Mouse (Mus musculus) forebrain, postnatal 0 days (tissue): ENCODE measurements at regions not wholly inside any gene's neighbourhood (a gene's known extent, or its start where the extent isn't known, plus 50 kb on each side); places are given as distances from the start of the nearest gene placed in this dataset.

ENCODE experiments used
- ATAC-seq: fragments of 200-750 bp; cut with Nextera tagmentation; 2 replicates; pipeline ENCODE4 v1.8.0; 2017; ENCODE audit warnings: mild to moderate bottlenecking, moderate library complexity
- DNase-seq: peaks from one replicate; pipeline ENCODE4 v3.0.0-alpha.2; 2015
- H3K27ac ChIP-seq: fragments of 300-500 bp; sonication (generic); 2 replicates; pipeline ENCODE4 v1.5.1; 2014; ENCODE audit warnings: low read depth, mild to moderate bottlenecking, antibody characterized with exemption, low read length, moderate library complexity, mixed read lengths
- H3K27me3 ChIP-seq: fragments of 300-500 bp; sonication (generic); 2 replicates; pipeline ENCODE4 v1.6.1; 2014; ENCODE audit warnings: mild to moderate bottlenecking, low read length, mixed read lengths; ENCODE audit not compliant: insufficient read depth
- H3K36me3 ChIP-seq: fragments of 300-500 bp; sonication (generic); 2 replicates; pipeline ENCODE4 v1.6.1; 2014; ENCODE audit warnings: mild to moderate bottlenecking, moderate library complexity; ENCODE audit not compliant: insufficient read depth
- H3K4me1 ChIP-seq: fragments of 300-500 bp; sonication (generic); 2 replicates; pipeline ENCODE4 v1.6.1; 2014; ENCODE audit warnings: antibody characterized with exemption; ENCODE audit not compliant: insufficient read depth
- H3K4me2 ChIP-seq: fragments of 300-500 bp; sonication (generic); 2 replicates; pipeline ENCODE4 v1.6.1; 2014; ENCODE audit warnings: low read depth, mild to moderate bottlenecking, moderate library complexity
- H3K4me3 ChIP-seq: fragments of 300-500 bp; sonication (generic); 2 replicates; pipeline ENCODE4 v1.5.1; 2014; ENCODE audit warnings: low read depth, low read length, mixed read lengths
- H3K9ac ChIP-seq: fragments of 300-500 bp; sonication (generic); 2 replicates; pipeline ENCODE4 v1.6.1; 2014; ENCODE audit warnings: mild to moderate bottlenecking
- H3K9me3 ChIP-seq: fragments of 300-500 bp; sonication (generic); 2 replicates; pipeline ENCODE4 v1.6.1; 2016; ENCODE audit warnings: low read length
- CTCF ChIP-seq: sonication (generic); IDR thresholded peaks from 2 replicates; pipeline ENCODE4 v1.5.1; 2016; ENCODE audit warnings: antibody characterized with exemption, control low read depth, low read depth
- WGBS: fragments of 180-500 bp; shearing (Covaris S2); extraction: QIAGEN DNeasy Blood & Tissue Kit; methylation state at CpG from one replicate; pipeline ENCODE4 v1.1.7; 2014; 5-methylcytosine and 5-hydroxymethylcytosine counted together

DNA sequence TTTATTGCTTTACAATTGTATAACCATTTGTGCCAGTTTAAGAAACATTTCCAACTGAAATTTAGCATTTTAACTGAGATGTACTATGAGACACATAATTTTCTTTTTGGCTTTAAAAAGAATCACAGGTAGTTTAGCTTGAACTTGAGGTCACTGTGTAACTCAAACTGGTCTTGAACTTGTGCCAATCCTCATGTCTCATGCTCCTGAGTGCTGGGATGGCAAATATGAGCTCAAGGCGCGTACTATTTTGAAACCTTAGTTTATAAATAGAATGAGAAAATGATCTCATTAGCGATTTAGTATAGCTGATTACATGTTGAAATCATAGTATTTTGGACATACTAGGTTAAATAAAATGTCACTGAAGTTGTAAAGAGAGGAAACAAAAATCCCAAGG is 199.1 kb upstream of the Prkd1 start:
- Histone ChIP-seq H3K9me3 (no peaks in the 10 kb centered on the region), H3K4me3 (no peak overlapping the region), H3K9ac (no peak overlapping the region), H3K27ac (no peak overlapping the region), H3K4me2 (no peak overlapping the region), H3K27me3 (no peaks in the 10 kb centered on the region), H3K4me1 (no peaks in the 10 kb centered on the region), H3K36me3 (no peaks in the 10 kb centered on the region)
- 81% methylated on average over 3 of the region's 3 CpGs for WGBS
- DNase-seq (no peak), ATAC-seq (no peak)
- no peak for TF ChIP-seq CTCF

DNA sequence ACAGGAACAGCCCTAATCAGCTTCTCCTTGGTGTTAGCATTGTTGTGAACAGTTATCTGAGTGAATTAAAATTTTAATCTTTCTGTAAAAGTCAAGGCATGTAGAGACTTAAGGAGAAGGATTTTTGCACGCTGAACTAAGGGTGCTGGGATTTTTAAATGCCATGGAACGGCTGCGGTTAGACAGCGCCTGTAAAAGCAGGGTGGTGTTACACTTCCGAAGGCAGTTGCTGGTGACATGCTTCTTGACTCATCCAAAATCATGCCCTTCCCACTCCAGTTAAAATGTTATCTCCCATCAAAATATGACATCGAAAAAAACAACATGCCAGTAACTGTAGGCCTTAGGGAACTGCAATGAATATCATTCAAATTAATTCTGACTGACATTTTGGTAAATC is 193.8 kb upstream of the Prkd1 start:
- WGBS, result 76% methylated on average over 6 of the region's 6 CpGs
- Histone ChIP-seq H3K9me3 (no peaks in the 10 kb centered on the region), H3K27ac (no peak overlapping the region), H3K4me1 (no peaks in the 10 kb centered on the region), H3K9ac (no peak overlapping the region), H3K27me3 (no peaks in the 10 kb centered on the region), H3K4me2 (no peak overlapping the region), H3K4me3 (no peak overlapping the region), H3K36me3 (no peaks in the 10 kb centered on the region)
- no peak for TF ChIP-seq CTCF
- peak; percentile 39 for DNase-seq
- peak; percentile 87 for ATAC-seq

DNA sequence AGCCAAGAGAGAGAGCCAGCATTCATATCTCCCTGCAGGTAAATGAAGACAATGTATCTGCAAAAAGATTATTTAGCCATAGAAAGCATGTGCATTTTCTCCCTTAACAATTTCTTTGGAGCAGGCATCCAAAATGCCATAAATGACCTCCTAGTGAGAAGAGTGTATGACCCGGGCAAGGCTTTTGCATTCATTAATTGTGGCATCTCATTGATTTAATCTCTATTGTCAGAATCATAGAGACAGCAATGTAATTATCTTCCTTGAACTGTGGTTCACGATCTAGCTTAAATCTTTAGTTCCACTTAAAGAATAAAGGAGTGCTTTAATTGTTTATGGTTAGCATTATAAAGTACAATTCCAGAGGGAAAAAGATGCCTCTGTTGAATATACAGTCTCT is 190.5 kb upstream of the Prkd1 start:
- Histone ChIP-seq H3K9ac (no peak overlapping the region), H3K27me3 (no peaks in the 10 kb centered on the region), H3K36me3 (no peaks in the 10 kb centered on the region), H3K9me3 (no peaks in the 10 kb centered on the region), H3K4me1 (no peaks in the 10 kb centered on the region), H3K27ac (no peak overlapping the region), H3K4me3 (no peak overlapping the region), H3K4me2 (no peak overlapping the region)
- no peak for DNase-seq
- 14% methylated on average over 2 of the region's 2 CpGs for WGBS
- TF ChIP-seq CTCF, result no peak
- no peak for ATAC-seq

DNA sequence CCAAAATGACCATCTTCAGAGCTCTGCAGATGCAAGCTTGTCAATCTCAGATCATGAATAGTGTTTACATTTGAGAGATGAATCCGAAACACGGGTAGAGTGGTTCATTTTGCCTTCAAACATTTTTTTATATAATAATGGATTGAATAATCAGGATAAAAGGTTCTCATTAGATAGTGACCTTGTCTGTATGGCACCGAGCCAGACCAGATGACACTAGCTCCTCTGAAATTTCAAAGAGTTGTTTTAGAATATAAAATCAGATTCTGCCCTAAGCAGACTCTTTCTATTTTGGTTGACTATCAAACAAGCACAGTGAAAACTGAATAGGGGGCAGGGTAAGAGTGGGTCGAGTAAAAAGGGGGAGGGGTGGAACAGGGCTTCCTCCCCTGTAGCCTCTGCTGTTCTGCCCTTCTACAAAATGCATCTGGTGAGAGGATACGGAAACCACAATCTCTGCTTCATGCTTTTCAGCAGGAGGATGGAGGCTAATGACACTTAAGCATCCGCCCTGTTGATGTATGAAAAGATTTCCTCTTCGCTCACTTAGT is 159.9 kb upstream of the Prkd1 start:
- Histone ChIP-seq H3K9ac (no peak overlapping the region), H3K36me3 (no peaks in the 10 kb centered on the region), H3K4me2 (no peak overlapping the region), H3K27ac (no peak overlapping the region), H3K9me3 (no peaks in the 10 kb centered on the region), H3K4me3 (no peak overlapping the region), H3K27me3 (no peaks in the 10 kb centered on the region), H3K4me1 (no peaks in the 10 kb centered on the region)
- ATAC-seq (no peak), DNase-seq (no peak)
- TF ChIP-seq CTCF, result no peak
- 50% methylated on average over 7 of the region's 7 CpGs for WGBS

DNA sequence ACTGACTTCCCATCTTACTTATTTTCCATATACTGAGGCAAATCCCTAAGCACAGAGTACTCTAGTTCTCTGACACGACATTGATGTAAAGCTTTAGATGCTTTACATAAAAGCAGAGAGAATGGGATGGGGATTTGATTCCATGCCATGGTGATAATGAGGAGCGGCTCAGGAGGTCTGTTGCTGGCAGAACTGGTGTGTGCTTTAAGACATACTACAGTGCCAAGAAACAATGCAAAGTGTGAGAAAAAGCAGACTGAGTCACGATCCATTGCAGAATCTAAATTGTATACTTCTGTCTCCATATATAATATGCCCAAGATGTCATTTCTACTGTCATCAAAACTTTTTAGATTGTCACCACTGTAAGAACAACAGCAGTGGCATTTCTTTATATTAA is 155.5 kb upstream of the Prkd1 start:
- ATAC-seq, result peak; percentile 95
- 34% methylated on average over 3 of the region's 3 CpGs for WGBS
- H3K27me3 ChIP-seq, result no peaks in the 10 kb centered on the region
- no peak overlapping the region for H3K4me2 ChIP-seq
- H3K9me3 ChIP-seq, result no peaks in the 10 kb centered on the region
- TF ChIP-seq CTCF, result no peak
- H3K4me1 ChIP-seq, result no peaks in the 10 kb centered on the region
- H3K36me3 ChIP-seq, result no peaks in the 10 kb centered on the region
- no peak overlapping the region for H3K27ac ChIP-seq
- no peak overlapping the region for H3K4me3 ChIP-seq
- DNase-seq, result peak; percentile 77
- H3K9ac ChIP-seq, result no peak overlapping the region

DNA sequence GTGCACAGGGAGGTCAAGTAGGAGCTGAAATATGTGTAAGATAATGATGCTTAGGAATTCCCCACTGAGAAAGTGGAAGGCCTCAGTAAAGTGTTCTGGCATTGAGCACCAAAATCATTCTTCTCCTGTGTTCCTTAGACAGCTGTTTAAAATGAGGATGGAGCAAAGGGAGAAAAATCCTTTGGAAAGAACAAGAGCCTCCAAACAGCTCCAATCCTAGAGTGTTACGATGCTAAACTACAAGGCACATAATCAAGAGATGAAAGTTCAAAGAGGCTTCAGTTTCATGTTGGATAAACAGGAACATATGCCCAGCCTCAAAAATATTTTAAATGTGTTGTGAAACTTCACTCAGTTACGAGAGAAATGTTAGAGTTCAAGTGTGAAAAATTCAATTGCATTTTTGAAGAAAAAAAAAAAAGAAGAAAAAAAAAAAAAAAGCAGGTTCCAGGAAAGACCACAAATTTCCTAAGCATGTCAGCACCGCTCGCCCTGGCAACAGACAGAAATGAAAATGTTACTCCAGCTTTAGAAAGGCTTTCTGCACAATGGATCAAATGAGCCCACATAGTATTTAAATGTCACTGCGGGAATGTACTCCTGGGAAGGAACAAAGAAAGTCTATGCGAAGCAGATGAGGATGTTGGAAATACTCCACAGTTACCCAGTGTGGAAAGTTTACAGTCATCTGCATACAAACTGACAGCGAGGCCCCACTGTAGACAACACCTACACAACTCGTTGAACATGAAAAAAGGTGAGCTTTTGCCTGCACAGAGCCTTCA is 116.5 kb upstream of the Prkd1 start:
- H3K9me3 ChIP-seq, result no peaks in the 10 kb centered on the region
- no peaks in the 10 kb centered on the region for H3K4me1 ChIP-seq
- H3K27ac ChIP-seq, result no peak overlapping the region
- H3K27me3 ChIP-seq, result no peaks in the 10 kb centered on the region
- peak; percentile 18 for DNase-seq
- no peak overlapping the region for H3K4me2 ChIP-seq
- no peak overlapping the region for H3K9ac ChIP-seq
- no peak for TF ChIP-seq CTCF
- peak; percentile 16; the same call in 1 of the 2 replicates for ATAC-seq
- 37% methylated on average over 8 of the region's 8 CpGs for WGBS
- H3K4me3 ChIP-seq, result no peak overlapping the region
- H3K36me3 ChIP-seq, result no peaks in the 10 kb centered on the region

- TF ChIP-seq CTCF, result no peak
- Histone ChIP-seq H3K9ac (no peak overlapping the region), H3K27me3 (no peaks in the 10 kb centered on the region), H3K36me3 (no peaks in the 10 kb centered on the region), H3K9me3 (no peaks in the 10 kb centered on the region), H3K4me2 (no peak overlapping the region), H3K27ac (no peak overlapping the region), H3K4me3 (no peak overlapping the region), H3K4me1 (no peaks in the 10 kb centered on the region)
- DNase-seq (peak; percentile 9), ATAC-seq (no peak)
- 47% methylated on average over 2 of the region's 2 CpGs for WGBS
Observed at GRCm38 (mm10) chr12:50764457-50764856, 115.6 kb upstream of the Prkd1 start.
